Mouse (Mus musculus): Measurements from ENCODE around the gene Thrb.

GRCm38 (mm10) chr14:17983390-17983789 lies 323.3 kb downstream of the Thrb start:
- TF ChIP-seq GATA1 (IDR thresholded peaks at IDR 0.05; ENCODE audit: low read length): no peak
- no peak for TF ChIP-seq TAL1 (IDR thresholded peaks at IDR 0.05; ENCODE audit: low read length)
